Mouse (Mus musculus): ENCODE results near the gene Gm37240.

DNA sequence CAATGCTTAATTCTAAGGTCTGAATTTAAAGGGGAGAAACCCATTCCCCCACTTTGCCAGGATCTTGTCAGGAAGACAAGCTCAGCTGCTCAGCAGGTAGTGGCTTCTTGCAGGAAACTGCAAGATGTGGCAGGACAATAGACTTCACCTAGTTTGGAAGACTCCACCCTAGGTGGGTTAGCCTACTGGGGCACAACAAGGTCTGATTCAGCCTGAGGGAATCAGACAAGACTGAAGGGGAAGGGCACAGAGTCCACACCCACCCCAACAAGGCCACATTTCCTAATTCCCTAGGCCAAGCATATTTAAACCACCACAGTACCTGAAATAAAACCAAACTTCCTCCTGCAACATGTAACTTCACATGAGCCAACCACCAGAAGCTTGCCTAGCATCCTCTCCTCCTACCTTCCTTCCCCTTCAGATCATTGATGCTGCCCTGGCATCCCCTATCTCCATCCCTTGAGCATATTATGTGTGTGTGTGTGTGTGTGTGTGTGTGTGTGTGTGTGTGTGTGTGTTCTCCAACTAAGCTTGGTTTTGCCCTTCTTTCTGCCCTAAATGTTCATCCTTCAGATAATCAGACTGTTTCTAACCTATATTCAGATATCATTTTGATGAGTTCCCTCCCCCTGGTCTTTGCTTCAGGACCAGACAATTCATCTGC is 489.4 kb downstream of the Gm37240 start:
- no peak for TF ChIP-seq CTCF (IDR thresholded peaks at IDR 0.05; ENCODE audit: low read depth)
- TF ChIP-seq EP300 (optimal IDR thresholded peaks at IDR 0.05): no peak
